Mouse (Mus musculus): Measurements from ENCODE around the gene Ezr. TPM values are rescaled to one million over a fixed set of nuclear protein-coding genes. Genes with fewer than 3 reads are reported as not detected.

Gene Ezr
- polyA plus RNA-seq, 1 experiment from 2014 or later, result 176 TPM

DNA sequence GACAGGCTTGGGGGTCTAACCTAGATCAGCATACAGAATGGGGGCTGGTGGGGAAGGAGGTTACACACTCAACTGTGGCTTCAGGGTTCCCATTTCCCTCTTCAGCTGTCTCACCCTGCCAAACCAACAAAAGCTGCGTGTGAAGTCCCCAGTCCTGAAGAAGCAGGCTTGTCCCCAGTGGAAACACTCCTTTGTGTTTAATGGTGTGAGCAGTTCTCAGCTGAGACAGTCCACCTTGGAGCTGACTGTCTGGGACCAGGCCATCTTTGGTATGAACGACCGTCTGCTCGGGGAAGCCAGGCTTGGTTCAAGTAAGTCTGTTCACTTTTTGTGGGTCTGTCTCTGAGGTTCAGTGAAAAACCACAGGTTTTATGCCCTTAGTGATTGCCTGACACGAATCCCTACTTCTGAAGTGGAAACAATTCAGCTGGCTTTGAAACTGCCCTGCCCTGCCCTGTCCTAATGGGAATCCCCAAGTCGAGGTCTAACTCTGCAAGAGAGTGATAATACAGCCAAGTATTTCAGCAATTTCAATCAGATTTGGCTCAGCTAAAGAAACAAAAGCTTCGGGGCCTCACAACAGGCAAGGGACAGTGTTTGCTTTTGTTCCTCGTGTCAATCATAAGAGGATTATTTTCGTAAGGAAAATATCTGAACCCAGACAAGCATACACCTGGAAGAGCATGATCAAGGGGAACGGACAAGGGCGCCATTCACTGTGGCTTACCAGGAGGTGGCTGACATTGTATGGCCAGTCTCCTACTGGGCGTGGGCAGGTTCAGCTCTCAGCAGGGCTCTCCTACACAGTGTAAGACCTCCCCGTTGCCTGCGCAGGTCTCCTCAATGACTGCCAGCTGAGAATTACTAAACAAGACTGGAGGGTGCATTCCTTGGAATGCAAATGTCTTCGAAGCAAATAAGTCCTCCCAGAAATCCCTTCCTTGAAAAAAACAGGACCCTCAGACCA, 46.0 kb downstream of the Ezr start:
- no peak overlapping the region for H3K27ac ChIP-seq (ENCODE audit: low read length)
- peaks cover 13% of the 10 kb centered on the region; the same call in 1 of the 2 replicates for H3K36me3 ChIP-seq (ENCODE audit: control insufficient read depth, insufficient read depth, low read length)
- no peak overlapping the region for H3K9ac ChIP-seq (replicated peaks; ENCODE audit: low read depth, low read length)
- peaks cover 2% of the 10 kb centered on the region; the same call in 1 of the 2 replicates for H3K4me1 ChIP-seq (ENCODE audit: control insufficient read depth, insufficient read depth, low read length)
- no peak overlapping the region for H3K4me2 ChIP-seq (replicated peaks; ENCODE audit: low read depth, low read length)
- 52% methylated on average over 15 of the region's 15 CpGs for WGBS
- no peaks in the 10 kb centered on the region for H3K27me3 ChIP-seq (ENCODE audit: control insufficient read depth, insufficient read depth, low read length)
- H3K4me3 ChIP-seq (ENCODE audit: low read depth, low read length), result no peak overlapping the region
- no peaks in the 10 kb centered on the region for H3K9me3 ChIP-seq (ENCODE audit: control insufficient read depth, low read depth, low read length)
- peak; percentile 68; the same call in 1 of the 2 replicates for ATAC-seq (ENCODE audit: insufficient number of reproducible peaks, insufficient read depth, low FRiP score, low read depth)

DNA sequence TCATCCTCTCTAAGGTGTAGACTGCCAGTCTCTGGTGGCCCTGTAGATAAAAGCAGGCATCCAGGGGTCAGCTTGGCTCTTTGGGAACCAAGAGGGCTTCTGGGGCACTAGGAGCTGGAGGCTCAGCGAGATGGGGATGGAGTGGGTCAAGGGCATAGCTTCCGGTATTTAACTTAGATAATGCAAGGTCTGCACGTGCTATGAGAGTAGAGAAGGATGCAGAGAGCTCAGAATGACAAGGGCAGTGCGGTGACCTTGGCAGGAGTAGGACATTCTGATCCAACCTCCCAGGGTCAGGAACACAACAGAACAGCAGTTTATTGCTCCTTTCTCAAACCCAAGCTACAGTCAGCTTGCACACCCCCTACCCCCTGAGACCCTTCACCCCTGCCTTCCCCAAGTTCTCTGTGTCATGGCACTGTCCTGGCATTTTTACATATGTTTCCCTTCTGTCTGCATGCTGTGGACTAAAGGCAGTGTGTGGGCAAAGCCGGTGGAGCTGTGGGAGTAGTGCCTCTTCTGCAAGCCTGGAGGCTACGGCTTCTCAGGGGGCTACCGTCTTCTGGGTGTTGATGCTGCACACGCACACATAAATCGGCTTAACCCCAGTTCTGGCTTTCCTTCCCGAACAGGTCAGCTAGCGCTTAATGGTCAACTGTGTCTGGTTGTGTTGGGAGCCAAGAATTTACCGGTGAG, 47.7 kb downstream of the Ezr start:
- Histone ChIP-seq H3K27me3 (ENCODE audit: control insufficient read depth, insufficient read depth, low read length) (no peaks in the 10 kb centered on the region), H3K4me2 (replicated peaks; ENCODE audit: low read depth, low read length) (no peak overlapping the region), H3K4me1 (ENCODE audit: control insufficient read depth, insufficient read depth, low read length) (peaks cover 2% of the 10 kb centered on the region; the same call in 1 of the 2 replicates), H3K9me3 (ENCODE audit: control insufficient read depth, low read depth, low read length) (no peaks in the 10 kb centered on the region), H3K27ac (ENCODE audit: low read length) (no peak overlapping the region), H3K9ac (replicated peaks; ENCODE audit: low read depth, low read length) (no peak overlapping the region), H3K36me3 (ENCODE audit: control insufficient read depth, insufficient read depth, low read length) (peaks cover 4% of the 10 kb centered on the region; the same call in 1 of the 2 replicates), H3K4me3 (ENCODE audit: low read depth, low read length) (no peak overlapping the region)
- WGBS, result 87% methylated on average over 12 of the region's 12 CpGs
- ATAC-seq (ENCODE audit: insufficient number of reproducible peaks, insufficient read depth, low FRiP score, low read depth), result no peak

DNA sequence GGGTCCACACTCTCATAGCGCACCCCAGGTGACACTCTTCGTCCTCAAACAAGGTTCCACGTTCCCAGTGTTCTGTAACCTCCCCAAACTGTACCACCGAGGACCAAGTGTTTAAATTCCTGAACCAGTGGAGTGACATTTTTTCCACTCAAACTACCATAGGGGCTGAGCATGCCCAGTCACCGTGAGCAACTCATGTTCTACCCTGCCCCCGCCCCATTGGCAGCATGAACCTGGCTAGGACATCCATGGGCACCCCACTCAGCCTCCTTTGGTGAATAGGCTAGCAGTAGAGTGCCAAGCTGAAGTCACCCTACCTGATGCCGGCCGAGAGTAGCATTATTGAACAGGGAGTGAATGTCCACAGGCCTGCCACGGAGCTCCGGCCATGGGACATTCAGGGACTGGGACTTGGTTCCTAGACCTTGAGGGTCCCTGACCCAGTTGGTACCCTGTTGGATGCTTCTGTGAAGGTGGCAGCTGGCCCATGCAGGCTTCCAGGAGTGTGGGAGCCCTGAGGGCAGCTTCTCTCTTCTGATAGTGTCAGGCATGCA, 49.2 kb downstream of the Ezr start:
- Histone ChIP-seq H3K4me3 (ENCODE audit: low read depth, low read length) (no peak overlapping the region), H3K36me3 (ENCODE audit: control insufficient read depth, insufficient read depth, low read length) (no peaks in the 10 kb centered on the region; the same call in 1 of the 2 replicates), H3K9ac (replicated peaks; ENCODE audit: low read depth, low read length) (no peak overlapping the region), H3K4me1 (ENCODE audit: control insufficient read depth, insufficient read depth, low read length) (peaks cover 2% of the 10 kb centered on the region; the same call in 1 of the 2 replicates), H3K27me3 (ENCODE audit: control insufficient read depth, insufficient read depth, low read length) (no peaks in the 10 kb centered on the region), H3K4me2 (replicated peaks; ENCODE audit: low read depth, low read length) (no peak overlapping the region), H3K9me3 (ENCODE audit: control insufficient read depth, low read depth, low read length) (no peaks in the 10 kb centered on the region), H3K27ac (ENCODE audit: low read length) (no peak overlapping the region)
- ATAC-seq (ENCODE audit: insufficient number of reproducible peaks, insufficient read depth, low FRiP score, low read depth), result no peak
- WGBS, result 89% methylated on average over 10 of the region's 10 CpGs

DNA sequence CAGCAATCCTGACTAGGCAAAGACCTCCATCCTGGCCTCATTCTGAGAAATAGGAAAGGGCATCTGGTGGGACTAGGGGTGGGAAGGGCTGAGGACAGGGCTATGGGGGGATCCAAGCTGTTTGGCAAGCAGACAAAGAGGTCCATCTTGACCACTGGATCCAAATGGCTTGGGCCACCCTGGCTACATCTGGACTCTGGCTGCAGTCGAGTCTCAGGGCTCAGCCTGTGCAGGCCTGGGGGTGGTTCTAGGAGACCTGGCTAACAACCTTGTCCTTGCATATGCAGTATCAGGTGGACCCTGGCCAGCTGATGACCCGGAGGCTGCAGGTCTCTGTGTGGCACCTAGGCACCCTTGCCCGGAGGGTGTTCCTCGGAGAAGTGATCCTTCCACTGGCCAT, 49.9 kb downstream of the Ezr start:
- no peaks in the 10 kb centered on the region for H3K9me3 ChIP-seq (ENCODE audit: control insufficient read depth, low read depth, low read length)
- H3K4me2 ChIP-seq (replicated peaks; ENCODE audit: low read depth, low read length), result no peak overlapping the region
- no peaks in the 10 kb centered on the region; the same call in 1 of the 2 replicates for H3K36me3 ChIP-seq (ENCODE audit: control insufficient read depth, insufficient read depth, low read length)
- H3K4me1 ChIP-seq (ENCODE audit: control insufficient read depth, insufficient read depth, low read length), result peaks cover 2% of the 10 kb centered on the region; the same call in 1 of the 2 replicates
- WGBS, result 91% methylated on average over 4 of the region's 4 CpGs
- H3K4me3 ChIP-seq (ENCODE audit: low read depth, low read length), result no peak overlapping the region
- H3K9ac ChIP-seq (replicated peaks; ENCODE audit: low read depth, low read length), result no peak overlapping the region
- no peaks in the 10 kb centered on the region for H3K27me3 ChIP-seq (ENCODE audit: control insufficient read depth, insufficient read depth, low read length)
- no peak for ATAC-seq (ENCODE audit: insufficient number of reproducible peaks, insufficient read depth, low FRiP score, low read depth)
- H3K27ac ChIP-seq (ENCODE audit: low read length), result no peak overlapping the region

DNA sequence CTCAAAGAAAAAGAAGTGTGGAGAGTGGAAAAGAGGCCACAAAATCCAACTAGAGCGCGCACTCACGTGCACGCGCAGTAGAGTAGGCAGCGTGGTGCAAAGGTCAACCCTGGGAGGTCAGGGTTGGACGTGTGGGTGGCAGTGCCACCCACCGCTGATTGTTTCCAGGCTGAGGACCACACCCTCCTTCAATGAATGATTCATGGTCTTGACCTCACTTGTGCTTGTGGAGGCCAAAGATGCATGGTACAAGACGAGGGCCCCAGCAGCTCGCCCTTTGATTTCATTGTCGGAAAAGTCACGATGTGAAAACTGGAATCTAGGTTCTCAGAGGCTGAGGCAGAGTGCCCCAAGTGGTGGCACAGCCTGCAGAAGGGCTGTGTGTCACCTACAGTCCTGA, 51.0 kb downstream of the Ezr start:
- ATAC-seq (ENCODE audit: insufficient number of reproducible peaks, insufficient read depth, low FRiP score, low read depth), result no peak
- 78% methylated on average over 12 of the region's 12 CpGs for WGBS

DNA sequence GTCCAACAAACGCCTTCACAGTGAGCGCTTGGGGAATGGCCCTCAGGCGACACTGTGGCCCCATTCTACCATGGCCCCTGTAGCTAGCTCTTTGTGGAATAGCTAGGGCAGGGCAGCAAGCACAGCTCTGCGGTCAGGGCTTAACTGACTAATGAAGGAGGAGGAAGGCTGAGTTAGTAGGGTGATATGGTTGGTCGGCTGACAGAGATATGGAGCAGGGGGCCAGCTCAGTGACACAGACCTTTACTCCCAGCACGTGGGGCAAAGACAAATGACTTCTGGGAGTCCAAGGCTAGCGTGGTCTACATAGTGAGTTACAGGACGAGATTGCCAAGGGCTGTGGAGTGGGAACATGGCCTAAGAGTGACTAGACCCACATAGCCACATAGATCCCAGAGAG, 51.5 kb downstream of the Ezr start:
- no peaks in the 10 kb centered on the region for H3K4me1 ChIP-seq (ENCODE audit: control insufficient read depth, insufficient read depth, low read length)
- H3K4me2 ChIP-seq (replicated peaks; ENCODE audit: low read depth, low read length), result no peak overlapping the region
- H3K4me3 ChIP-seq (ENCODE audit: low read depth, low read length), result no peak overlapping the region
- WGBS, result 67% methylated on average over 8 of the region's 8 CpGs
- no peak overlapping the region for H3K27ac ChIP-seq (ENCODE audit: low read length)
- no peak for ATAC-seq (ENCODE audit: insufficient number of reproducible peaks, insufficient read depth, low FRiP score, low read depth)
- no peaks in the 10 kb centered on the region for H3K9me3 ChIP-seq (ENCODE audit: control insufficient read depth, low read depth, low read length)
- H3K27me3 ChIP-seq (ENCODE audit: control insufficient read depth, insufficient read depth, low read length), result no peaks in the 10 kb centered on the region
- no peaks in the 10 kb centered on the region for H3K36me3 ChIP-seq (ENCODE audit: control insufficient read depth, insufficient read depth, low read length)
- H3K9ac ChIP-seq (replicated peaks; ENCODE audit: low read depth, low read length), result no peak overlapping the region

More for the DNA sequence above, 51.0 kb downstream of the Ezr start:
- Histone ChIP-seq H3K27ac (ENCODE audit: low read length) (no peak overlapping the region), H3K4me1 (ENCODE audit: control insufficient read depth, insufficient read depth, low read length) (no peaks in the 10 kb centered on the region), H3K9me3 (ENCODE audit: control insufficient read depth, low read depth, low read length) (no peaks in the 10 kb centered on the region), H3K9ac (replicated peaks; ENCODE audit: low read depth, low read length) (no peak overlapping the region), H3K4me3 (ENCODE audit: low read depth, low read length) (no peak overlapping the region), H3K36me3 (ENCODE audit: control insufficient read depth, insufficient read depth, low read length) (no peaks in the 10 kb centered on the region), H3K27me3 (ENCODE audit: control insufficient read depth, insufficient read depth, low read length) (no peaks in the 10 kb centered on the region), H3K4me2 (replicated peaks; ENCODE audit: low read depth, low read length) (no peak overlapping the region)

DNA sequence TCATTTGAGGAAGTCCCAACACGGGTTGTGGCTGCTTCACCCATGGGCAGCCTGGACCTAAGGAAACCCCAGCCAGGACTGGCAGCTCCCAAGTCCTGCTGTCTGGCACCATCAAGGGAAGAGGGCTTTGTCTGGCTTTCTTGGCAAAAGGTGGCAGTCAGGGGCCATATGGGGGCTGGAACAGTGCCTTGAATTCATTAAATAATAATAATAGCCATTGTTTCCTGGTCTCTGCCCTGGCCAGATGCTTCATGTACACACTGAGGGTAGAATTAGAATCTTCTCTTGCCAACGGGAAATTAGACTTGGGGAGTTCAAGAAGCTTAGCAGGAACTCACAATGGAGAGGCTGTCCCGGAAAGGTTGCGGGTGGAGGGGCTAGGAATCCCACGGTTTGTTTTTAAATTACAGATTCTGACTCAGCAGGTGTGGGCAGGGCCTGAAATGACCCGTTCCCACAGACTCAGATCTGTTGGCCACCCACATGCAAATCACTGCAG, 53.3 kb downstream of the Ezr start:
- H3K27me3 ChIP-seq (ENCODE audit: control insufficient read depth, insufficient read depth, low read length), result no peaks in the 10 kb centered on the region
- WGBS, result 27% methylated on average over 6 of the region's 6 CpGs
- H3K4me2 ChIP-seq (replicated peaks; ENCODE audit: low read depth, low read length), result no peak overlapping the region
- peak; percentile 47; the same call in 1 of the 2 replicates for ATAC-seq (ENCODE audit: insufficient number of reproducible peaks, insufficient read depth, low FRiP score, low read depth)
- no peaks in the 10 kb centered on the region for H3K9me3 ChIP-seq (ENCODE audit: control insufficient read depth, low read depth, low read length)
- no peaks in the 10 kb centered on the region for H3K4me1 ChIP-seq (ENCODE audit: control insufficient read depth, insufficient read depth, low read length)
- no peaks in the 10 kb centered on the region for H3K36me3 ChIP-seq (ENCODE audit: control insufficient read depth, insufficient read depth, low read length)
- no peak overlapping the region for H3K4me3 ChIP-seq (ENCODE audit: low read depth, low read length)
- no peak overlapping the region for H3K27ac ChIP-seq (ENCODE audit: low read length)
- no peak overlapping the region for H3K9ac ChIP-seq (replicated peaks; ENCODE audit: low read depth, low read length)

DNA sequence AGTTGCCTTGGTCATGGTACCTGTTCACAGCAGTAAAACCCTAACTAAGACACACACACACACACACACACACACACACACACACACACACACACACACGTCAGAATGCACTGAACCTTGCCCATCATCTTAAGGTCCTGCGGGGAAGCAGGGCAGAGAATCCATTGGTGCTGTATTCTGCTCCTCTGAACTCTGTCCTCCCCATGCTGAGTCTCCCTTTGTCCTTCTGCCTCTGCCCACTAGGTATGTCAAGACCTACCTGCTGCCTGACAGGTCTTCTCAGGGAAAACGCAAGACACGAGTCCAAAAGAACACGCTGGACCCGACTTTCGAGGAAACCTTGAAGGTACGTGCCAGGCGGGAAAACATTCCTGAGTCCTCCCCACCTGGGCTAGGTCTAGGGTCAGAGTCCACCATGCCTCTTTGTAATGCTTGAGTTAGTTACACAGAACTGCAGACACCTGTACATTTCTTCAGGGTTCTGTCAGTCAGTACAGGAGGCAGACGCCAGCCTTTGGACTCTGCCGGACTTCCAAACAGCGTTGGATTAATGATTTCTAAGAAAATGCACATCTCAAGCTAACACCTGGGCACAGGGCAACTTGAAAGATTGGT, 54.5 kb downstream of the Ezr start:
- no peak overlapping the region for H3K27ac ChIP-seq (ENCODE audit: low read length)
- no peak overlapping the region for H3K9ac ChIP-seq (replicated peaks; ENCODE audit: low read depth, low read length)
- H3K4me2 ChIP-seq (replicated peaks; ENCODE audit: low read depth, low read length), result no peak overlapping the region
- no peaks in the 10 kb centered on the region for H3K27me3 ChIP-seq (ENCODE audit: control insufficient read depth, insufficient read depth, low read length)
- no peaks in the 10 kb centered on the region for H3K4me1 ChIP-seq (ENCODE audit: control insufficient read depth, insufficient read depth, low read length)
- 85% methylated on average over 12 of the region's 12 CpGs for WGBS
- H3K4me3 ChIP-seq (ENCODE audit: low read depth, low read length), result no peak overlapping the region
- no peaks in the 10 kb centered on the region for H3K9me3 ChIP-seq (ENCODE audit: control insufficient read depth, low read depth, low read length)
- ATAC-seq (ENCODE audit: insufficient number of reproducible peaks, insufficient read depth, low FRiP score, low read depth), result no peak; the same call in 1 of the 2 replicates
- H3K36me3 ChIP-seq (ENCODE audit: control insufficient read depth, insufficient read depth, low read length), result no peaks in the 10 kb centered on the region
